Mouse (Mus musculus) E14TG2a.4 (cell line): Measurements from ENCODE around the gene Sav1.

Experiments used
- H3K27me3 ChIP-seq: 2 replicates; pipeline ENCODE4 v1.6.1; 2014; ENCODE audit warnings: low read length, control low read depth; ENCODE audit not compliant: insufficient read depth
- H3K36me3 ChIP-seq: 2 replicates; pipeline ENCODE4 v1.6.1; 2014; ENCODE audit warnings: low read length, control low read depth; ENCODE audit not compliant: insufficient read depth
- H3K4me1 ChIP-seq: replicated peaks from 2 replicates; pipeline ENCODE4 v1.6.1; 2014; ENCODE audit warnings: low read depth, low read length, control low read depth
- H3K4me3 ChIP-seq: replicated peaks from 2 replicates; pipeline ENCODE4 v1.5.1; 2014; ENCODE audit warnings: mild to moderate bottlenecking, low read length
- H3K9me3 ChIP-seq: 2 replicates; pipeline ENCODE4 v1.6.1; 2014; ENCODE audit warnings: low read length, control low read depth
- CTCF ChIP-seq: conservative IDR thresholded peaks from 2 replicates; pipeline ENCODE4 v1.5.1; 2014; ENCODE audit warnings: low read length
- NANOG ChIP-seq: IDR thresholded peaks from 2 replicates; pipeline ENCODE4 v1.6.1; 2014; ENCODE audit warnings: borderline replicate concordance, low read length, mixed read lengths
- POU5F1 ChIP-seq: IDR thresholded peaks from 2 replicates; pipeline ENCODE4 v1.6.1; 2014; ENCODE audit warnings: low read length, borderline replicate concordance

Sav1 gene

GRCm38 (mm10) chr12:69986786-69987497 is at the start of gene Sav1:
TSS of gene Sav1 (minus strand) at chr12:69987002.
- no peak for TF ChIP-seq POU5F1
- H3K27me3 ChIP-seq = peaks cover 43% of the 10 kb centered on the region
- peaks cover 6% of the 10 kb centered on the region for H3K4me1 ChIP-seq
- H3K4me3 ChIP-seq = peak within 1 kb of the TSS; percentile 85
- H3K36me3 ChIP-seq = peaks cover 24% of the 10 kb centered on the region
- H3K9me3 ChIP-seq = peaks cover 5% of the 10 kb centered on the region; the same call in 1 of the 2 replicates

GRCm38 (mm10) chr12:70026233-70026632 is 39.4 kb upstream of the Sav1 start:
- Histone ChIP-seq H3K36me3 (0 out of 2 replicates have a peak, but pooled peaks cover 4% of the 10 kb centered on the region), H3K4me1 (no peaks in the 10 kb centered on the region), H3K9me3 (no peaks in the 10 kb centered on the region), H3K27me3 (no peaks in the 10 kb centered on the region), H3K4me3 (no peak overlapping the region)
- TF ChIP-seq CTCF (no peak), POU5F1 (no peak), NANOG (no peak)

- H3K9me3 ChIP-seq = no peaks in the 10 kb centered on the region
- H3K4me1 ChIP-seq = no peaks in the 10 kb centered on the region
- no peak overlapping the region for H3K4me3 ChIP-seq
- TF ChIP-seq NANOG (no peak), POU5F1 (no peak), CTCF (no peak)
- H3K36me3 ChIP-seq = 0 out of 2 replicates have a peak, but pooled peaks cover 4% of the 10 kb centered on the region
- no peaks in the 10 kb centered on the region for H3K27me3 ChIP-seq
Observed at GRCm38 (mm10) chr12:70025431-70025830, 38.6 kb upstream of the Sav1 start.

- no peak for TF ChIP-seq POU5F1
- TF ChIP-seq CTCF = no peak
- no peak for TF ChIP-seq NANOG
- no peaks in the 10 kb centered on the region for H3K4me1 ChIP-seq
- H3K36me3 ChIP-seq = no peaks in the 10 kb centered on the region
- no peaks in the 10 kb centered on the region for H3K9me3 ChIP-seq
- H3K27me3 ChIP-seq = no peaks in the 10 kb centered on the region
- H3K4me3 ChIP-seq = no peak overlapping the region
Observed at GRCm38 (mm10) chr12:70023580-70023979, 36.8 kb upstream of the Sav1 start.

- peaks cover 10% of the 10 kb centered on the region for H3K4me1 ChIP-seq
- TF ChIP-seq POU5F1 = no peak
- no peak for TF ChIP-seq CTCF
- no peak for TF ChIP-seq NANOG
- no peaks in the 10 kb centered on the region for H3K36me3 ChIP-seq
- H3K9me3 ChIP-seq = no peaks in the 10 kb centered on the region
- H3K27me3 ChIP-seq = no peaks in the 10 kb centered on the region
- no peak overlapping the region for H3K4me3 ChIP-seq
Observed at GRCm38 (mm10) chr12:70018153-70018552, 31.4 kb upstream of the Sav1 start.

GRCm38 (mm10) chr12:70015936-70016335 is 29.1 kb upstream of the Sav1 start:
- H3K4me3 ChIP-seq = no peak overlapping the region
- H3K4me1 ChIP-seq = peaks cover 10% of the 10 kb centered on the region
- H3K27me3 ChIP-seq = no peaks in the 10 kb centered on the region
- no peaks in the 10 kb centered on the region for H3K36me3 ChIP-seq
- TF ChIP-seq POU5F1 (no peak), CTCF (no peak), NANOG (no peak)
- H3K9me3 ChIP-seq = no peaks in the 10 kb centered on the region

GRCm38 (mm10) chr12:70011681-70012080 is 24.9 kb upstream of the Sav1 start:
- Histone ChIP-seq H3K36me3 (no peaks in the 10 kb centered on the region), H3K4me3 (no peak overlapping the region), H3K27me3 (no peaks in the 10 kb centered on the region), H3K4me1 (no peaks in the 10 kb centered on the region), H3K9me3 (no peaks in the 10 kb centered on the region)
- TF ChIP-seq CTCF (no peak), POU5F1 (no peak), NANOG (no peak)

GRCm38 (mm10) chr12:70010356-70010755 is 23.6 kb upstream of the Sav1 start:
- Histone ChIP-seq H3K27me3 (no peaks in the 10 kb centered on the region), H3K4me3 (no peak overlapping the region), H3K9me3 (no peaks in the 10 kb centered on the region), H3K4me1 (no peaks in the 10 kb centered on the region), H3K36me3 (no peaks in the 10 kb centered on the region)
- TF ChIP-seq NANOG = no peak
- no peak for TF ChIP-seq CTCF
- TF ChIP-seq POU5F1 = no peak

GRCm38 (mm10) chr12:70005103-70005502 is 18.3 kb upstream of the Sav1 start:
- H3K4me3 ChIP-seq = no peak overlapping the region
- no peaks in the 10 kb centered on the region for H3K27me3 ChIP-seq
- no peaks in the 10 kb centered on the region for H3K9me3 ChIP-seq
- H3K4me1 ChIP-seq = no peaks in the 10 kb centered on the region
- TF ChIP-seq NANOG (no peak), POU5F1 (no peak), CTCF (no peak)
- no peaks in the 10 kb centered on the region for H3K36me3 ChIP-seq
